In the genomic region with DNA sequence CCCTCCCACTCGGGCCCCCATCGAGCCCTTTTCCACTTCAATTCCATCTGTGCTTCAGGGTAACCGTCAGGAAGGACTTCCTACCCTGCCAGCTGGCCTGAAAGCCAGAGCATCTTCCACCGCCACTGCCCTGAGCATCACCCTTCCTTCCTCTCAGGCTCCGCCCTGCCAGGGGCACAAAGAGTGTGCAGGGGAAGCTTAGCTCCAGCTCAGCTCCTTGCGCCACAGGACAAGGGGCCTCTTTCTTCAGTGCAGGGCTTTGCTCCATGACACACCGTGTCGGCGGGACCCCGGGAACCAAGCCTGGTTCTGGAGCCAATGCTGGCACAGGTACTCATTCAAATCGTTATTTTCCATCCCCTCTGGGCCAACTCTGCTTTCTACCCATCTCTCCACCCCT, we compare ENCODE assay signal across 9 mouse cellular contexts.
DNase-seq lines count a peak whose midpoint lies in the region; ATAC-seq and TF ChIP-seq lines count a peak whose summit lies in the region.
"Had no signal": no experiment of that assay in that cellular context is flagged by ENCODE, and none has a peak within 500 bp of the region (broad histone marks: within the 10 kb centered on the region; RNA-seq: fewer than 3 reads in every experiment).

No protein-coding gene starts in this region.

- no peak for TF ChIP-seq CTCF in thymus, adult 2 months (IDR thresholded peaks at IDR 0.05; ENCODE audit: borderline replicate concordance, control insufficient read depth, extremely low read depth, insufficient read depth, low read length, poor library complexity)

- peak; percentile 64 for ATAC-seq in embryonic facial prominence, embryonic 14.5 days (ENCODE audit: low read depth)
- ATAC-seq in limb, embryonic 14.5 days (ENCODE audit: low FRiP score, low read depth): no peak

- no peaks in the 10 kb centered on the region; the same call in 1 of the 2 replicates for H3K27me3 ChIP-seq in embryonic facial prominence, embryonic 14.5 days (replicated peaks; ENCODE audit: control insufficient read depth, insufficient read depth, low read length)
- peaks cover 10% of the 10 kb centered on the region; the same call in 1 of the 2 replicates for H3K27me3 ChIP-seq in limb, embryonic 14.5 days (ENCODE audit: control insufficient read depth, insufficient read depth, low read length)
- no peaks in the 10 kb centered on the region for H3K27me3 ChIP-seq in thymus, adult 2 months (ENCODE audit: control insufficient read depth, insufficient read depth, low read length)

- no peak overlapping the region for H3K27ac ChIP-seq in embryonic facial prominence, embryonic 14.5 days (replicated peaks; ENCODE audit: low read depth, low read length)
- H3K27ac ChIP-seq in limb, embryonic 14.5 days (replicated peaks; ENCODE audit: low read depth, low read length): 0 out of 2 replicates have a peak overlapping the region, but pooled peaks have one; percentile 6
- no peak overlapping the region for H3K27ac ChIP-seq in thymus, adult 2 months (ENCODE audit: control insufficient read depth, insufficient read depth, low read length)
- H3K27ac ChIP-seq: liver, embryonic 13.5 days had no signal

- no peak overlapping the region for H3K4me3 ChIP-seq in embryonic facial prominence, embryonic 14.5 days (ENCODE audit: low read depth, low read length)
- H3K4me3 ChIP-seq in limb, embryonic 14.5 days (replicated peaks; ENCODE audit: low read length): 0 out of 2 replicates have a peak overlapping the region, but pooled peaks have one; percentile 4
- no peak overlapping the region for H3K4me3 ChIP-seq in thymus, adult 2 months (ENCODE audit: control insufficient read depth, insufficient read depth, low read length)
- H3K4me3 ChIP-seq: liver, embryonic 13.5 days had no signal

- peak overlapping the region; percentile 27; the same call in 1 of the 2 replicates for H3K4me2 ChIP-seq in embryonic facial prominence, embryonic 14.5 days (ENCODE audit: low read depth, low read length)
- peak overlapping the region; percentile 28 for H3K4me2 ChIP-seq in limb, embryonic 14.5 days (replicated peaks; ENCODE audit: low read depth, low read length, severe bottlenecking)
- H3K4me2 ChIP-seq: liver, embryonic 13.5 days had no signal

- no peaks in the 10 kb centered on the region for H3K36me3 ChIP-seq in embryonic facial prominence, embryonic 14.5 days (ENCODE audit: control insufficient read depth, insufficient read depth, low read length)
- H3K36me3 ChIP-seq in limb, embryonic 14.5 days (ENCODE audit: control insufficient read depth, insufficient read depth, low read length): no peaks in the 10 kb centered on the region
- no peaks in the 10 kb centered on the region for H3K36me3 ChIP-seq in thymus, adult 2 months (ENCODE audit: control insufficient read depth, insufficient read depth, low read length)
- H3K36me3 ChIP-seq: liver, embryonic 13.5 days had no signal

- WGBS in embryonic facial prominence, embryonic 14.5 days: 19% methylated on average over 11 of the region's 11 CpGs
- 40% methylated on average over 11 of the region's 11 CpGs for WGBS in limb, embryonic 14.5 days
- 16% methylated on average over 11 of the region's 11 CpGs for WGBS in thymus, adult 2 months

- DNase-seq in gastrocnemius, postnatal 10 days: peak; percentile 29
- DNase-seq in gastrocnemius, postnatal 25 days: no peak
- DNase-seq in ES-CJ7 (ENCODE audit: low read depth, low spot score): peak; percentile 20
- peak; percentile 55 for DNase-seq in embryonic facial prominence, embryonic 14.5 days (ENCODE audit: low spot score)
- DNase-seq in limb, embryonic 14.5 days (ENCODE audit: low spot score): no peak
- no peak for DNase-seq in frontal cortex, postnatal 25 days (ENCODE audit: low spot score in 2 of 2)
- no peak for DNase-seq in layer of hippocampus, adult 18-20 months (ENCODE audit: low spot score in 2 of 2)
- no peak for DNase-seq in thymus, adult 2 months
- DNase-seq: liver, embryonic 13.5 days had no signal

- H3K4me1 ChIP-seq in embryonic facial prominence, embryonic 14.5 days (ENCODE audit: control insufficient read depth, insufficient read depth, low read length): peaks cover 24% of the 10 kb centered on the region
- H3K4me1 ChIP-seq in limb, embryonic 14.5 days (ENCODE audit: control insufficient read depth, insufficient read depth, low read length): peaks cover 47% of the 10 kb centered on the region
- H3K4me1 ChIP-seq in thymus, adult 2 months (replicated peaks; ENCODE audit: control insufficient read depth, insufficient read depth, low read length): peaks cover 4% of the 10 kb centered on the region

- no peak overlapping the region for H3K9ac ChIP-seq in embryonic facial prominence, embryonic 14.5 days (ENCODE audit: low read depth, low read length)
- no peak overlapping the region for H3K9ac ChIP-seq in limb, embryonic 14.5 days (ENCODE audit: low read depth, low read length, severe bottlenecking)
- H3K9ac ChIP-seq: liver, embryonic 13.5 days had no signal

- no peak for TF ChIP-seq POLR2A in limb, embryonic 14.5 days (IDR thresholded peaks at IDR 0.05; ENCODE audit: borderline replicate concordance, extremely low read depth, insufficient read depth, insufficient read length)
- no peak for TF ChIP-seq POLR2A in thymus, adult 2 months (IDR thresholded peaks at IDR 0.05; ENCODE audit: control insufficient read depth, extremely low read depth, insufficient read depth, low read length, poor library complexity)

- no peaks in the 10 kb centered on the region for H3K9me3 ChIP-seq in embryonic facial prominence, embryonic 14.5 days (ENCODE audit: control insufficient read depth, low read length)
- no peaks in the 10 kb centered on the region for H3K9me3 ChIP-seq in limb, embryonic 14.5 days (ENCODE audit: control insufficient read depth, low read length)
- H3K9me3 ChIP-seq: liver, embryonic 13.5 days had no signal

Comparison
In these comparisons a context has a peak if more than half of its experiments do, and no peak if none do; other contexts are left out.
1. DNase-seq: peak in gastrocnemius, postnatal 10 days (single experiment), ES-CJ7 (single experiment) and embryonic facial prominence, embryonic 14.5 days (single experiment); none in gastrocnemius, postnatal 25 days (single experiment), limb, embryonic 14.5 days (single experiment), frontal cortex, postnatal 25 days (0 of 2), layer of hippocampus, adult 18-20 months (0 of 2) and thymus, adult 2 months (single experiment).